Mouse (Mus musculus) forebrain, embryonic 14.5 days (tissue): Measurements from ENCODE around the gene Thrap3. TPM values are rescaled to one million over a fixed set of nuclear protein-coding genes. Genes with fewer than 3 reads are reported as not detected.

Experiments used
- ATAC-seq: fragments of 200-750 bp; cut with Nextera tagmentation; 2 replicates; pipeline ENCODE4 v1.8.0; 2017; ENCODE audit warnings: mild to moderate bottlenecking, moderate library complexity
- DNase-seq: peaks from one replicate; pipeline ENCODE4 v3.0.0-alpha.2; 2015; ENCODE audit warnings: low spot score
- H3K27ac ChIP-seq: fragments of 300-500 bp; sonication (generic); 2 replicates; pipeline ENCODE4 v1.5.1; 2014; ENCODE audit warnings: low read depth, mild to moderate bottlenecking, control low read depth, low read length, moderate library complexity
- H3K27me3 ChIP-seq: fragments of 300-500 bp; sonication (generic); replicated peaks from 2 replicates; pipeline ENCODE4 v1.6.1; 2014; ENCODE audit warnings: low read length, control low read depth, mixed read lengths; ENCODE audit not compliant: control insufficient read depth, insufficient read depth
- H3K36me3 ChIP-seq: fragments of 300-500 bp; sonication (generic); 2 replicates; pipeline ENCODE4 v1.6.1; 2014; ENCODE audit warnings: low read length, control low read depth; ENCODE audit not compliant: control insufficient read depth, insufficient read depth
- H3K4me1 ChIP-seq: fragments of 300-500 bp; sonication (generic); 2 replicates; pipeline ENCODE4 v1.6.1; 2014; ENCODE audit warnings: antibody characterized with exemption, low read length, control low read depth; ENCODE audit not compliant: control insufficient read depth, insufficient read depth
- H3K4me2 ChIP-seq: fragments of 300-500 bp; sonication (generic); 2 replicates; pipeline ENCODE4 v1.6.1; 2014; ENCODE audit warnings: mild to moderate bottlenecking, control low read depth, low read length
- H3K4me3 ChIP-seq: fragments of 300-500 bp; sonication (generic); 2 replicates; pipeline ENCODE4 v1.5.1; 2014; ENCODE audit warnings: low read depth, low read length, control low read depth
- H3K9ac ChIP-seq: fragments of 300-500 bp; sonication (generic); 2 replicates; pipeline ENCODE4 v1.6.1; 2014; ENCODE audit warnings: mild to moderate bottlenecking, low read length, control low read depth, moderate library complexity
- H3K9me3 ChIP-seq: fragments of 300-500 bp; sonication (generic); replicated peaks from 2 replicates; pipeline ENCODE4 v1.6.1; 2016; ENCODE audit warnings: low read length, control low read depth, mixed read lengths; ENCODE audit not compliant: control insufficient read depth
- whole genome bisulfite sequencing: fragments of 180-500 bp; shearing (Covaris S2); extraction: QIAGEN DNeasy Blood & Tissue Kit; methylation state at CpG from one replicate; pipeline ENCODE4 v1.1.7; 2014; 5-methylcytosine and 5-hydroxymethylcytosine counted together
- polyA plus RNA-seq: library from polyadenylated mRNA; unstranded; fragments of >200 nt; fragmentation: Nextera tagmentation; extraction: Ambion mirVana; gene quantifications from 2 replicates; pipeline ENCODE4 v1.2.1, GENCODE M21; 2014

Gene Thrap3
- polyA plus RNA-seq, result 128 and 152 TPM in 2 replicates

GRCm38 (mm10) chr4:126202303-126203181 is at the start of gene Thrap3:
Gene Thrap3, minus strand, starts transcription at chr4:126202760.
- Histone ChIP-seq H3K4me1 (peaks cover 17% of the 10 kb centered on the region), H3K9me3 (no peaks in the 10 kb centered on the region), H3K4me2 (peak within 1 kb of the TSS; percentile 78), H3K9ac (peak within 1 kb of the TSS; percentile 85), H3K36me3 (0 out of 2 replicates have a peak, but pooled peaks cover 3% of the 10 kb centered on the region), H3K27ac (peak within 1 kb of the TSS; percentile 93), H3K4me3 (peak within 1 kb of the TSS; percentile 77), H3K27me3 (no peaks in the 10 kb centered on the region)
- ATAC-seq, result peak; percentile 99
- 0% methylated on average over 58 of the region's 75 CpGs for WGBS
- peak; percentile 99 for DNase-seq

DNA sequence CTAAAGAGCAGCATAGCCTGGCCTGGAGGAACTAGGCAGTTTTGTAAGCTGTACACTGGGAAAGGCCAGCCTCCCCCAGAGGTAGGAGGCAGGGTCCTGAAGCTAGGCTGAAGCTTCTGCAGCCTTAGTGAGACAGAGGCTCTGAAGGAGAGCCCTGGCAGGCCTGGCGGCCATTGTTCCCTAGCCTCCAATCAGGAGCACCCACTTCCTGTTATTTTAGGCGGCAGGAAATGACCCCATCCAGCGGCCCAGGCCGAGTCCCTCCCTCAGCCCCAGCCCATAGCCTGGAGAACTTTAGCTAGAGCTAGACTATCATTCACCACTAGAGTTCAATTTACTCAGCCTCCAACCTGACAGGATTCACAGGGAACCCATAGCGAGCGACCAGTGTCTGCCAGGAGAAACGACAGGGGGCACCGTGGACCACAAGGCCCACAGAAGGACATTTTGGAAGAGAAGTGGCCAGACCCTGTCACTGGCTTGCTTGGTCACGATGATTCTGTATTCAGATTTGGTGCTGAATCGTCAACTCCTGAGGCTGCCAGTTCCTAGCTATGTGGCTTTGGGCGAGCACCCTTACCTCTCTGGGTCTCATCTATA is 49.2 kb upstream of the Thrap3 start:
- Histone ChIP-seq H3K4me2 (0 out of 2 replicates have a peak overlapping the region, but pooled peaks have one; percentile 7), H3K36me3 (0 out of 2 replicates have a peak, but pooled peaks cover 11% of the 10 kb centered on the region), H3K9me3 (no peaks in the 10 kb centered on the region), H3K27ac (peak overlapping the region; percentile 9; the same call in 1 of the 2 replicates), H3K9ac (peak overlapping the region; percentile 43), H3K27me3 (no peaks in the 10 kb centered on the region), H3K4me1 (peaks cover 28% of the 10 kb centered on the region), H3K4me3 (no peak overlapping the region)
- DNase-seq (no peak), ATAC-seq (no peak)
- WGBS, result 68% methylated on average over 11 of the region's 11 CpGs

GRCm38 (mm10) chr4:126250659-126251058 is 48.1 kb upstream of the Thrap3 start:
- H3K27ac ChIP-seq, result no peak overlapping the region
- H3K4me1 ChIP-seq, result peaks cover 28% of the 10 kb centered on the region
- peaks cover 20% of the 10 kb centered on the region for H3K36me3 ChIP-seq
- no peak for ATAC-seq
- no peak overlapping the region for H3K4me2 ChIP-seq
- H3K9me3 ChIP-seq, result no peaks in the 10 kb centered on the region
- WGBS, result 54% methylated on average over 4 of the region's 4 CpGs
- no peaks in the 10 kb centered on the region for H3K27me3 ChIP-seq
- no peak overlapping the region for H3K4me3 ChIP-seq
- no peak for DNase-seq
- no peak overlapping the region for H3K9ac ChIP-seq

- H3K4me1 ChIP-seq, result peaks cover 14% of the 10 kb centered on the region
Observed at GRCm38 (mm10) chr4:126248261-126248868, 45.8 kb upstream of the Thrap3 start.

DNA sequence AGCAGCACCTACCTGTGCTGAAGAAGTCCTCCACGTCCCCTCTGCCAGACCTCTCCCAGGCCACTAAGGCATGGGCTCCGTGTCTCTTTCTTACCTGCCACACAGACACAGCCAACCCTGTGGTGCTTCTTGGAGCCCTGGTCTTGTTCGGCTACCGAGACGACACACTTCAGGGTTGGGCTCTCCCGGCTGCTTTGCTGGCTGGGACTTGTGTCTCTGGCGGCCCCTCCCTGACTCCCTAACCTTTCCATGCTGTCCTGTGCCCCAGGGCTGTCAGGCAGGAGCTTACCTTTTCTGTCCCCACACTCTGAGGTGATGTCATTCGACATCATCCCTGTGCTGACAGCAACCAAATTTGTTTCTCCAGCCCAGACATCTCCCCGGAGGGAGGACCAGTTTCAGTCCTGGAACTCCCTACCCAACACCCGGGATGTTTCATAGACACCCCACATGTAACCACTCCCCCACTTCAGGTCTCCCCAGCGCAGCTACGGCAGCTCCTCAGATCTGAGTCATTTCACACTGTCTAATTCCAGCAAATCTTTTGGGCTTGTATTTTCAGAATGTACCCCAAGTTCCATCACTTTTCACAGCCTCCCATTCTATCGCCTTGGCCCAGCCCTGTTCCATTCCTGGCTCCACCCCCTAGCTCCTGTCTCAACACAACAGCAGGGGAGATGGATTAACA is 43.8 kb upstream of the Thrap3 start:
- H3K4me2 ChIP-seq, result no peak overlapping the region
- peaks cover 40% of the 10 kb centered on the region for H3K36me3 ChIP-seq
- WGBS, result 76% methylated on average over 13 of the region's 13 CpGs
- DNase-seq, result no peak
- H3K9me3 ChIP-seq, result no peaks in the 10 kb centered on the region
- ATAC-seq, result no peak
- H3K27ac ChIP-seq, result no peak overlapping the region
- no peaks in the 10 kb centered on the region for H3K27me3 ChIP-seq
- peaks cover 2% of the 10 kb centered on the region; the same call in 1 of the 2 replicates for H3K4me1 ChIP-seq
- H3K9ac ChIP-seq, result no peak overlapping the region
- no peak overlapping the region for H3K4me3 ChIP-seq

More at GRCm38 (mm10) chr4:126248261-126248868, 45.8 kb upstream of the Thrap3 start:
- WGBS, result 10% methylated on average over 11 of the region's 11 CpGs
- peaks cover 28% of the 10 kb centered on the region for H3K36me3 ChIP-seq
- no peaks in the 10 kb centered on the region for H3K27me3 ChIP-seq
- H3K4me2 ChIP-seq, result no peak overlapping the region
- H3K27ac ChIP-seq, result peak overlapping the region; percentile 57
- DNase-seq (peak; percentile 54), ATAC-seq (peak; percentile 67)
- H3K9me3 ChIP-seq, result no peaks in the 10 kb centered on the region
- peak overlapping the region; percentile 33 for H3K9ac ChIP-seq
- no peak overlapping the region for H3K4me3 ChIP-seq

GRCm38 (mm10) chr4:126242510-126242909 is 40.0 kb upstream of the Thrap3 start:
- Histone ChIP-seq H3K4me3 (no peak overlapping the region), H3K27ac (no peak overlapping the region), H3K9ac (no peak overlapping the region), H3K36me3 (peaks cover 70% of the 10 kb centered on the region), H3K4me1 (no peaks in the 10 kb centered on the region), H3K9me3 (no peaks in the 10 kb centered on the region), H3K27me3 (no peaks in the 10 kb centered on the region), H3K4me2 (no peak overlapping the region)
- WGBS, result 92% methylated on average over 6 of the region's 6 CpGs
- no peak for ATAC-seq
- DNase-seq, result no peak

DNA sequence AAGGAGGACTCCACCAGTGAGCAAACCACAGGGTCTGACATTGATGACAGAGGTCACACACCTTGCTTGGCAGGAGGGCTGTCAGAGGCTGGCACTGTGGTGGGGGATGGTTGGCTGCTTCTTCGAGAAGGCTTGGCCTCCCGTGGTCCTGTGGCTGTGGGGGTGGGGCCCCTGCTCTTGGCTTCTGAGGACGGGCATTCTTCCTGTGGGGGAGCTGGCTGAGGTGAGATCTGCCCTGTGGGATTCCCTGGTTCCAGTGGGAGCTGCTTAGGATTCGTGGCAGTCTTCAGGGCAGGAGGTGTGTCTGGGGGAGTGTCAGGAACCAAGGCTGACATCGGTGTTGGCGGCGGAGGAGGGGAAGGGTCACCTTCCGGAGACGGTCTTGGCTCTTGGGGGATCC is 39.4 kb upstream of the Thrap3 start:
- DNase-seq (no peak), ATAC-seq (no peak)
- H3K9ac ChIP-seq, result no peak overlapping the region
- no peaks in the 10 kb centered on the region for H3K9me3 ChIP-seq
- no peak overlapping the region for H3K4me2 ChIP-seq
- 50% methylated on average over 9 of the region's 9 CpGs for WGBS
- no peak overlapping the region for H3K27ac ChIP-seq
- no peak overlapping the region for H3K4me3 ChIP-seq
- H3K4me1 ChIP-seq, result no peaks in the 10 kb centered on the region
- H3K36me3 ChIP-seq, result peaks cover 72% of the 10 kb centered on the region
- no peaks in the 10 kb centered on the region for H3K27me3 ChIP-seq

- no peak for DNase-seq
- no peak for ATAC-seq
- Histone ChIP-seq H3K4me1 (no peaks in the 10 kb centered on the region), H3K36me3 (peaks cover 82% of the 10 kb centered on the region), H3K9me3 (no peaks in the 10 kb centered on the region), H3K4me3 (no peak overlapping the region), H3K4me2 (no peak overlapping the region), H3K27me3 (no peaks in the 10 kb centered on the region), H3K27ac (no peak overlapping the region), H3K9ac (no peak overlapping the region)
- 91% methylated on average over 13 of the region's 13 CpGs for WGBS
Observed at GRCm38 (mm10) chr4:126239862-126240475, 37.4 kb upstream of the Thrap3 start.
